Mouse (Mus musculus) brain, adult 2 months (tissue): ENCODE data around the gene Nol9.
"Not testable (repeated sequence)": the region's sequence is repeated elsewhere in the genome, so short reads cannot be mapped to it uniquely, and the experiment has no call there.

Experiments
- DNase-seq: peaks from one replicate; pipeline ENCODE4 v3.0.0; 2011; ENCODE audit warnings: low read depth, low spot score

Nol9 gene

GRCm38 (mm10) chr4:152010707-152011134, 28.4 kb upstream of the Nol9 start:
- DNase-seq, result peak; percentile 43

GRCm38 (mm10) chr4:152011171-152011760, 27.9 kb upstream of the Nol9 start:
- DNase-seq, result no peak

- no peak for DNase-seq
Measured at GRCm38 (mm10) chr4:152012109-152012508, 27.0 kb upstream of the Nol9 start.

DNA sequence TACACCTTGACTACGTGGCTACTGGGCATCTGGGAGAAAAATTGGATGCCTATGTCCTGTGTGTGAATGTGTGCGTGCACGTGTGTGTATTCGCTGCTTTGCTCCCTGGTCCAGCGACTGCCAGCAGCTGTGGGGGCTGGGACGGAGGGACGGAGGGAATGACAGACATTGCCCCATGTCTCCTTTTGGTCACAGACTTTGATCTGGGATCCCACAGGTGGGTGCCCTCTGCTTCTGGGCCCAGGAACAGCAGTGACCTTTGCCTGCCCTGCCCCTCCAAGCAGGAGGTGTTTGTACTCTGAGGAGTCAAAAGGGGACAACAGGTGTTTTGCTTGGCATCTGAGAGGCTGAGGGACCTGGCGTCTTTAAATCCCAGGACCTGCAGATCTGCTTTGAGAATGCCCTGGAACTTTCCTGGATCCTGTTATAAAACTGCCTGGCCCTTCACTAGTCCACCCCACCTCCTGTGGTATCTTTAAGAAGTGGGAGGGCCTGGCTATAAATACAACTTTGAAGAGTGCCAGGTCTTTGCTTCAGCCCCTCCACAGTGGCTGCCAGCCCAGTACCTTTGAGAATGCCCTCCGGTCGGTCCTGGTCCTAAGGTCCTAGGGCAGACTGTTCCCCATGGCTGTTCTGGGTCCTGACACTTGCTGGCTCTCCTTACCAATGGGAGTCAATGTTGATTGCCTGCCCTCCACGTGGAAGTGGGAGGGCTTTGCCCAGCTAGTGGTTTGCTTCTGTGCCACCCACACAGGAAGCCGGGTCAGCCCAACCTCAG, 25.9 kb upstream of the Nol9 start:
- DNase-seq, result no peak

DNA sequence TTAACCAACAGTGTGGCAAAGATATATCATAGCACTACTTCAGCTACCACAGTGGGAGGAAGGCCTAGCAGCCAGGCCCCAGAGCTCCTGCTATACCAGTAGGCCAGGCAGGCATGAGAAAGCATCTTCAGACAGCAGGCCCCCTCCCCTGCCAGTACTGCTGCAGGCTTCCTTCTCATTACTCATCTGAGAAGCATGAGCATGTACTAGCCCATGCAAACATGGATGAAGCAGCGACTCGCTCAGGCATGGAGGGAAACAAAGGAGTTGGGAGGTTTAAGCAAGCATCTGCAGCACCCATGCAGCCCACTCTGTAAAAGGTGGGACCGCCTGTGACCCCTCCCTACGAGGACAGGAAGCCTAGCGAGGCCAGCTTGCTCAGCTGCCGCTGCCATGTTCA, 20.0 kb upstream of the Nol9 start:
- DNase-seq, result no peak

- no peak for DNase-seq
Measured at GRCm38 (mm10) chr4:152020024-152020423, 19.1 kb upstream of the Nol9 start.

GRCm38 (mm10) chr4:152021568-152022097, 17.5 kb upstream of the Nol9 start:
- no peak for DNase-seq

GRCm38 (mm10) chr4:152022506-152022905, 16.6 kb upstream of the Nol9 start:
- peak; percentile 71 for DNase-seq

GRCm38 (mm10) chr4:152024525-152024924, 14.6 kb upstream of the Nol9 start:
- DNase-seq, result no peak

- DNase-seq, result no peak
Measured at GRCm38 (mm10) chr4:152026751-152027508, 12.2 kb upstream of the Nol9 start.

- peak; percentile 98 for DNase-seq
Measured at GRCm38 (mm10) chr4:152027524-152027923, 11.6 kb upstream of the Nol9 start, which contains the start of gene Zbtb48. Gene Zbtb48 (minus strand): TSS chr4:152027671.

DNA sequence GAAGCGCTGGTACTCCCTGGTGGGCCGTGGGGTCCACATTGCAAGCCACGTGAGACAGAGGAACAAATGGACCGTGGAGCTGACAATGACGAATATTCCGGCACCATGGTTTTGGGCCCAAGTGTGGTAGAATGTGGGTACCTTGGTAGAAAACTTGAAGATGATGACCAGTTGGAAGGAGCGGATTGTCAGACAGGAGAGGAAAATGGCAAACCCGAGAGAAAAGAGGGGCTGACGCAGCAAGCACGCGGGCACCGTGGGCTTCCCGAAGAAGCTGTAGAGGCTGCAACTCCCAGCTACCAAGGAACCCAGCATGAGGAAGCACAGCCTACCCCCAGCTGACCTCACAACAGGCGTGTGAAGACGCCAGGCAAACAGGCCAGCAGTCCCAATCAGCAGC, 10.7 kb upstream of the Nol9 start:
- no peak for DNase-seq

DNA sequence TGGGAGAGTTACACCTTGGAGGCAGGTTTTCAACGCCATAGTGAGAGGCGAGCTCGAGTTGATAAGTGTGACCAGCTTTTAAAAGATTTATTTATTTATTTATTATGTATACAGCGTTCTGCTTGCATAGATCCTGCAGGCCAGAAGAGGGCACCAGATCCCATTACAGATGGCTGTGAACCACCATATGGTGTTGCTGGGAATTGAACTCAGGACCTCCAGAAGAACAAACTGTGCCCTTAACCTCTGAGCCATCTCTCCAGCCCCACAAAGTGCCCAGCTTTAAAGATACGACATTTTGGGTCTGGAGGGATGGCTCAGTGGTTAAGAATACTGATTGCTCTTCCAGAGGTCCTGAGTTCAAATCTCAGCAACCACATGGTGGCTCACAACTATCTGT, 10.0 kb upstream of the Nol9 start:
- DNase-seq, result no peak

DNA sequence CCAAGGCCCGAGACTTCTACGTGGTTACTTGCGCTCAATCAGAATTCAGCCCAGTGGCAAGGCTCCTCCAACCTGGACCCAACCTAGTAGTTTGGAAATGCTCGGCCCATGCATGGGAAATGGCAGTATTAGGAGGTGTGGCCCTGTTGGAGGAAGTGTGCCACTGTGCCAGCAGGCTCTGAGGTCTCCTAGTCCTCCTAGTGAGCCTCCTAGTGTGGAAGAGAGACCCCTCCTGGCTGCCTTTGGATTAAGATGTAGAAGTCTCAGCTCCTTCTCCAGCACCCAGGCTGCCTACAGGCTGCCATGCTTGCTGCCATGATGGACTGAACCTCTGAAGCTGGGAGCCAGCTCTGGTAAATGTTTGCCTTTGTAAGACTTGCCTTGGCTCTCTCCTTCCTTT, 9.1 kb upstream of the Nol9 start:
- DNase-seq, result peak; percentile 46

- no peak for DNase-seq
Measured at GRCm38 (mm10) chr4:152032922-152033321, 6.2 kb upstream of the Nol9 start.

- DNase-seq, result not testable (repeated sequence)
Measured at GRCm38 (mm10) chr4:152036464-152036863, 2.7 kb upstream of the Nol9 start.

GRCm38 (mm10) chr4:152038225-152038984, 716 bp upstream of the Nol9 start, which contains the start of gene Tas1r1:
Gene Tas1r1 (minus strand): TSS chr4:152038568.
- DNase-seq, result no peak

- no peak for DNase-seq
Measured at GRCm38 (mm10) chr4:152039831-152040310, 750 bp downstream of the Nol9 start.

- DNase-seq, result no peak
Measured at GRCm38 (mm10) chr4:152041924-152042641, 3.0 kb downstream of the Nol9 start.

DNA sequence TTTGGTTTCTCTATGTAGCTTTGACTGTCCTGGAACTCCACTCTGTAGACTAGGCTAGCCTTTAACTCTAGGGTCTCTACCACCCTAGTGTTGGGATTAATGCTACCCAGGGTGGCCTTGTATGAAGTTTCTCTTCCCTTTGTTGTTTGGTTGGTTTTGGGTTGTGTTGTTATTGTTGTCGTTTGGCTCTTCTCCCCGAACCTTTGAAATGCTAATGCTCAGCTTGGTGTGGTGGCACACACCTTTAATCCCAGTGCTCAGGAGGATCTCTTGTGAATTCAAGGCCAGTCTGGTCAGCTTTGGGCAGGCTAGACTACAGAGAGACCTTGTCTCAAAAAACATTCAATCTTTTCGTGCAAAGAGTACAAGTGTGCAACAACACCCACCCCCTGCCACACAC, 4.0 kb downstream of the Nol9 start:
- DNase-seq, result no peak

GRCm38 (mm10) chr4:152044609-152045008, 5.5 kb downstream of the Nol9 start:
- no peak for DNase-seq
